Mouse (Mus musculus) olfactory bulb, adult 2 months (tissue): ENCODE measurements around the gene Exosc6.

Source experiments
- CTCF ChIP-seq: fragments of 200-500 bp; IDR thresholded peaks from 2 replicates; pipeline ENCODE4 v1.5.1; 2012; ENCODE audit warnings: low read depth, mild to moderate bottlenecking, low read length, moderate library complexity; ENCODE audit not compliant: insufficient read depth
- POLR2A ChIP-seq: fragments of 200-500 bp; IDR thresholded peaks from 2 replicates; pipeline ENCODE4 v1.6.1; 2012; ENCODE audit warnings: mild to moderate bottlenecking, low read depth, low read length, moderate library complexity; ENCODE audit not compliant: insufficient read depth

GRCm38 (mm10) chr8:111049106-111049505, 7.0 kb upstream of the Exosc6 start:
- TF ChIP-seq CTCF (no peak), POLR2A (no peak)
